Comparison of ENCODE assay signal across 28 mouse cellular contexts in genomic region chr8:48275066-48275465, GRCm38 (mm10).
DNase-seq lines count a peak whose midpoint lies in the region; ATAC-seq and TF ChIP-seq lines count a peak whose summit lies in the region.
"Had no signal": no experiment of that assay in that cellular context is flagged by ENCODE, and none has a peak within 500 bp of the region (broad histone marks: within the 10 kb centered on the region; RNA-seq: fewer than 3 reads in every experiment).

No protein-coding gene starts in this region.

- ATAC-seq in heart, embryonic 12.5 days (ENCODE audit: insufficient number of reproducible peaks, low FRiP score) = no peak
- ATAC-seq in midbrain, embryonic 13.5 days = no peak
- ATAC-seq in midbrain, embryonic 11.5 days (ENCODE audit: low FRiP score) = no peak
- ATAC-seq in megakaryocyte-erythroid progenitor cell, adult 5-6 weeks (replicated peaks; ENCODE audit: low FRiP score, low TSS enrichment, poor library complexity, severe bottlenecking) = no peak
- ATAC-seq: activated CD4-positive, CD25-positive, alpha-beta regulatory T cell, adult 4 months; liver, embryonic 12.5 days had no signal

- DNase-seq in heart, adult 11 months = peak; percentile 61
- DNase-seq in midbrain, embryonic 11.5 days (ENCODE audit: low spot score, missing footprints) = no peak
- DNase-seq in testis, postnatal 14 days (ENCODE audit: low spot score) = no peak
- DNase-seq: adrenal gland, adult 8-10 months; B cell, adult 2 months; cerebellum, adult 8-10 months; cerebellum, postnatal 36 days; gastrocnemius, postnatal 14 days; heart, adult 18-20 months; heart, postnatal 14 days; kidney, adult 11 months; kidney, postnatal 36 days; lung, adult 18-20 months; lung, postnatal 10 days; right cerebral cortex, postnatal 14 days had no signal

- no peak for TF ChIP-seq POLR2A in testis, adult 2 months (IDR thresholded peaks at IDR 0.05; ENCODE audit: control insufficient read depth, low read depth, low read length)

- no peak overlapping the region for H3K4me2 ChIP-seq in heart, embryonic 12.5 days
- no peak overlapping the region for H3K4me2 ChIP-seq in midbrain, embryonic 13.5 days (replicated peaks)
- H3K4me2 ChIP-seq in midbrain, embryonic 11.5 days = no peak overlapping the region
- H3K4me2 ChIP-seq: heart, embryonic 13.5 days; kidney, embryonic 15.5 days; limb, embryonic 13.5 days; liver, embryonic 12.5 days; neural tube, embryonic 15.5 days; stomach, embryonic 15.5 days had no signal

- H3K4me1 ChIP-seq in heart, embryonic 12.5 days (replicated peaks) = peaks cover 7% of the 10 kb centered on the region
- peaks cover 3% of the 10 kb centered on the region for H3K4me1 ChIP-seq in midbrain, embryonic 13.5 days (replicated peaks)
- H3K4me1 ChIP-seq in midbrain, embryonic 11.5 days (ENCODE audit: control insufficient read depth, insufficient read depth, low read length) = peaks cover 5% of the 10 kb centered on the region; the same call in 1 of the 2 replicates
- H3K4me1 ChIP-seq in testis, adult 2 months (ENCODE audit: control insufficient read depth, insufficient read depth, low read length) = peaks cover 5% of the 10 kb centered on the region
- H3K4me1 ChIP-seq: kidney, embryonic 15.5 days; limb, embryonic 13.5 days; liver, embryonic 12.5 days; neural tube, embryonic 15.5 days; stomach, embryonic 15.5 days had no signal

- H3K9me3 ChIP-seq in heart, embryonic 12.5 days (replicated peaks) = 0 out of 2 replicates have a peak, but pooled peaks cover 8% of the 10 kb centered on the region
- peaks cover 3% of the 10 kb centered on the region; the same call in 1 of the 2 replicates for H3K9me3 ChIP-seq in midbrain, embryonic 13.5 days
- H3K9me3 ChIP-seq in midbrain, embryonic 11.5 days (ENCODE audit: control insufficient read depth, low read length) = peaks cover 13% of the 10 kb centered on the region
- H3K9me3 ChIP-seq: stomach, embryonic 15.5 days had no signal

- H3K9ac ChIP-seq in heart, embryonic 12.5 days = no peak overlapping the region
- H3K9ac ChIP-seq in midbrain, embryonic 13.5 days (replicated peaks) = no peak overlapping the region
- no peak overlapping the region for H3K9ac ChIP-seq in midbrain, embryonic 11.5 days (ENCODE audit: low read length)
- H3K9ac ChIP-seq: heart, embryonic 13.5 days; kidney, embryonic 15.5 days; limb, embryonic 13.5 days; liver, embryonic 12.5 days; neural tube, embryonic 15.5 days; stomach, embryonic 15.5 days had no signal

- TF ChIP-seq CTCF in testis, adult 2 months (IDR thresholded peaks at IDR 0.05; ENCODE audit: control insufficient read depth, insufficient read depth, insufficient replicate concordance, low read depth, low read length) = no peak

- WGBS in heart, embryonic 12.5 days = 92% methylated on average over 11 of the region's 11 CpGs
- WGBS in midbrain, embryonic 13.5 days = 92% methylated on average over 11 of the region's 11 CpGs
- WGBS in midbrain, embryonic 11.5 days = 96% methylated on average over 11 of the region's 11 CpGs

- H3K27ac ChIP-seq in heart, embryonic 12.5 days (ENCODE audit: poor library complexity, severe bottlenecking) = no peak overlapping the region
- H3K27ac ChIP-seq in midbrain, embryonic 13.5 days = 0 out of 2 replicates have a peak overlapping the region, but pooled peaks have one; percentile 30
- no peak overlapping the region for H3K27ac ChIP-seq in midbrain, embryonic 11.5 days (ENCODE audit: low read depth, low read length)
- H3K27ac ChIP-seq in testis, adult 2 months (ENCODE audit: control insufficient read depth, insufficient read depth, low read depth, low read length) = peak overlapping the region; percentile 80
- H3K27ac ChIP-seq: forebrain, embryonic 10.5 days; heart, embryonic 13.5 days; kidney, embryonic 15.5 days; limb, embryonic 13.5 days; liver, embryonic 12.5 days; neural tube, embryonic 15.5 days; stomach, embryonic 15.5 days had no signal

- peaks cover 29% of the 10 kb centered on the region for H3K36me3 ChIP-seq in heart, embryonic 12.5 days
- peaks cover 46% of the 10 kb centered on the region for H3K36me3 ChIP-seq in midbrain, embryonic 13.5 days
- H3K36me3 ChIP-seq in midbrain, embryonic 11.5 days (ENCODE audit: control insufficient read depth, insufficient read depth, low read length) = peaks cover 22% of the 10 kb centered on the region
- no peaks in the 10 kb centered on the region for H3K36me3 ChIP-seq in testis, adult 2 months (ENCODE audit: control insufficient read depth, insufficient read depth, low read length)

- no peaks in the 10 kb centered on the region for H3K27me3 ChIP-seq in heart, embryonic 12.5 days (replicated peaks)
- no peaks in the 10 kb centered on the region for H3K27me3 ChIP-seq in midbrain, embryonic 13.5 days
- H3K27me3 ChIP-seq in midbrain, embryonic 11.5 days (ENCODE audit: control insufficient read depth, insufficient read depth, low read length) = peaks cover 3% of the 10 kb centered on the region; the same call in 1 of the 2 replicates
- H3K27me3 ChIP-seq in testis, adult 2 months (ENCODE audit: control insufficient read depth, insufficient read depth, low read length) = no peaks in the 10 kb centered on the region
- H3K27me3 ChIP-seq: CH12.LX; heart, embryonic 13.5 days; kidney, embryonic 15.5 days; limb, embryonic 13.5 days; liver, embryonic 12.5 days; neural tube, embryonic 15.5 days; stomach, embryonic 15.5 days had no signal

- no peak overlapping the region for H3K4me3 ChIP-seq in heart, embryonic 12.5 days
- H3K4me3 ChIP-seq in midbrain, embryonic 13.5 days (replicated peaks) = no peak overlapping the region
- H3K4me3 ChIP-seq in midbrain, embryonic 11.5 days (ENCODE audit: low read depth, low read length) = no peak overlapping the region
- H3K4me3 ChIP-seq in testis, adult 2 months (ENCODE audit: control insufficient read depth, low read depth, low read length) = peak overlapping the region; percentile 90
- H3K4me3 ChIP-seq: forebrain, embryonic 10.5 days; heart, embryonic 13.5 days; kidney, embryonic 15.5 days; limb, embryonic 13.5 days; liver, embryonic 12.5 days; neural tube, embryonic 15.5 days; stomach, embryonic 15.5 days had no signal

Comparison
In these comparisons a context has a peak if more than half of its experiments do, and no peak if none do; other contexts are left out.
1. H3K27ac ChIP-seq: peak in midbrain, embryonic 13.5 days (single experiment) and testis, adult 2 months (single experiment); none in heart, embryonic 12.5 days (single experiment) and midbrain, embryonic 11.5 days (single experiment).